Mouse (Mus musculus) limb, embryonic 13.5 days (tissue): Measurements from ENCODE around the gene Tjp2. TPM values are rescaled to one million over a fixed set of nuclear protein-coding genes. Genes with fewer than 3 reads are reported as not detected.

Source experiments
- ATAC-seq: fragments of 200-750 bp; cut with Nextera tagmentation; 2 replicates; pipeline ENCODE4 v1.8.0; 2017; ENCODE audit warnings: low read depth, moderate number of reproducible peaks, moderate TSS enrichment; ENCODE audit not compliant: low FRiP score
- H3K27ac ChIP-seq: fragments of 300-500 bp; sonication (generic); 2 replicates; pipeline ENCODE4 v1.5.1; 2015; ENCODE audit warnings: inconsistent platforms, mild to moderate bottlenecking, moderate library complexity
- H3K27me3 ChIP-seq: fragments of 300-500 bp; sonication (generic); 2 replicates; pipeline ENCODE4 v1.6.1; 2015; ENCODE audit warnings: mild to moderate bottlenecking, inconsistent platforms
- H3K36me3 ChIP-seq: fragments of 300-500 bp; sonication (generic); 2 replicates; pipeline ENCODE4 v1.6.1; 2015; ENCODE audit warnings: inconsistent platforms, mild to moderate bottlenecking, moderate library complexity
- H3K4me1 ChIP-seq: fragments of 300-500 bp; sonication (generic); 2 replicates; pipeline ENCODE4 v1.6.1; 2015; ENCODE audit warnings: inconsistent platforms
- H3K4me2 ChIP-seq: fragments of 300-500 bp; sonication (generic); replicated peaks from 2 replicates; pipeline ENCODE4 v1.6.1; 2015; ENCODE audit warnings: inconsistent platforms, mild to moderate bottlenecking, moderate library complexity
- H3K4me3 ChIP-seq: fragments of 300-500 bp; sonication (generic); 2 replicates; pipeline ENCODE4 v1.5.1; 2015; ENCODE audit warnings: moderate library complexity, mild to moderate bottlenecking, inconsistent platforms
- H3K9ac ChIP-seq: fragments of 300-500 bp; sonication (generic); 2 replicates; pipeline ENCODE4 v1.6.1; 2015; ENCODE audit warnings: mild to moderate bottlenecking, inconsistent platforms
- H3K9me3 ChIP-seq: fragments of 300-500 bp; sonication (generic); 2 replicates; pipeline ENCODE4 v1.6.1; 2016; ENCODE audit warnings: inconsistent platforms
- WGBS: fragments of 180-500 bp; shearing (Covaris S2); methylation state at CpG from one replicate; pipeline ENCODE4 v1.1.7; 2015; 5-methylcytosine and 5-hydroxymethylcytosine counted together
- polyA plus RNA-seq: library from polyadenylated mRNA; unstranded; fragments of >200 nt; fragmentation: Nextera tagmentation; extraction: Ambion mirVana; gene quantifications from 2 replicates; pipeline ENCODE4 v1.2.1, GENCODE M21; 2015

Gene Tjp2
- polyA plus RNA-seq, 1 experiment from 2014 or later = 17.3 TPM

- ATAC-seq = no peak
- 91% methylated on average over 7 of the region's 7 CpGs for WGBS
These were observed 80.8 kb downstream of the Tjp2 start for GRCm38 (mm10) chr19:24144009-24144408.

GRCm38 (mm10) chr19:24142621-24143061 lies 82.2 kb downstream of the Tjp2 start:
- H3K4me3 ChIP-seq = no peak overlapping the region
- no peak for ATAC-seq
- H3K9me3 ChIP-seq = peaks cover 2% of the 10 kb centered on the region; the same call in 1 of the 2 replicates
- H3K4me2 ChIP-seq = no peak overlapping the region
- H3K36me3 ChIP-seq = peaks cover 2% of the 10 kb centered on the region; the same call in 1 of the 2 replicates
- H3K27me3 ChIP-seq = no peaks in the 10 kb centered on the region
- H3K9ac ChIP-seq = no peak overlapping the region
- peaks cover 22% of the 10 kb centered on the region for H3K4me1 ChIP-seq
- no peak overlapping the region for H3K27ac ChIP-seq
- WGBS = 85% methylated on average over 12 of the region's 12 CpGs

More at GRCm38 (mm10) chr19:24144009-24144408, 80.8 kb downstream of the Tjp2 start:
- no peak overlapping the region for H3K4me3 ChIP-seq
- H3K9ac ChIP-seq = no peak overlapping the region
- H3K4me2 ChIP-seq = no peak overlapping the region
- peaks cover 18% of the 10 kb centered on the region for H3K4me1 ChIP-seq
- no peaks in the 10 kb centered on the region for H3K27me3 ChIP-seq
- H3K27ac ChIP-seq = no peak overlapping the region
- peaks cover 4% of the 10 kb centered on the region; the same call in 1 of the 2 replicates for H3K9me3 ChIP-seq
- H3K36me3 ChIP-seq = peaks cover 5% of the 10 kb centered on the region

- H3K9ac ChIP-seq = no peak overlapping the region
- no peak; the same call in 1 of the 2 replicates for ATAC-seq
- H3K4me1 ChIP-seq = peaks cover 25% of the 10 kb centered on the region
- no peaks in the 10 kb centered on the region for H3K9me3 ChIP-seq
- H3K4me2 ChIP-seq = no peak overlapping the region
- peaks cover 6% of the 10 kb centered on the region; the same call in 1 of the 2 replicates for H3K36me3 ChIP-seq
- no peaks in the 10 kb centered on the region for H3K27me3 ChIP-seq
- no peak overlapping the region for H3K27ac ChIP-seq
- no peak overlapping the region for H3K4me3 ChIP-seq
- 62% methylated on average over 3 of the region's 3 CpGs for WGBS
These were observed 84.5 kb downstream of the Tjp2 start for GRCm38 (mm10) chr19:24140298-24140697.

DNA sequence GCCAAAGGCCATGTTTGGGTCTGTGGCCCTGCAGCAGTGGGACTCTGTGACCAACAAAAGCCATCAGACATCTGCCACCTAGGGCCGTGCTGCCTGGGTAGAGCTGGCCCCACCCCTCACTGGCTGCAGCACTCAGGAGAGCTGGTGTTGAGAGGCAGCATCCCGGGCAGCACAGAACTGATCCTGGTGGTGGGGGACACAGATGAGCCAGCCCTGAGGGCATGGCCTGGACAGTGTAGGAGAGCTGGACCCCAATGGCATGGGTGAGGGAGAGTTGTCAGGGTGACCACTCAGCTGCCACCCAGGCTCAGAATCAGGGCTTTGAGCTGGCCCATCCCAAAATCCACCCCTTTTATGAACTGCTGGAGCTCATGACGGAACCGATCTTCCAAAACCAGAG lies 87.4 kb downstream of the Tjp2 start:
- WGBS = 81% methylated on average over 4 of the region's 4 CpGs
- Histone ChIP-seq H3K36me3 (peaks cover 6% of the 10 kb centered on the region; the same call in 1 of the 2 replicates), H3K9me3 (no peaks in the 10 kb centered on the region), H3K27me3 (no peaks in the 10 kb centered on the region), H3K27ac (no peak overlapping the region), H3K4me1 (peaks cover 31% of the 10 kb centered on the region), H3K4me3 (no peak overlapping the region), H3K9ac (no peak overlapping the region), H3K4me2 (no peak overlapping the region)
- ATAC-seq = no peak

- no peaks in the 10 kb centered on the region for H3K27me3 ChIP-seq
These were observed 89.8 kb downstream of the Tjp2 start for GRCm38 (mm10) chr19:24134991-24135390.

DNA sequence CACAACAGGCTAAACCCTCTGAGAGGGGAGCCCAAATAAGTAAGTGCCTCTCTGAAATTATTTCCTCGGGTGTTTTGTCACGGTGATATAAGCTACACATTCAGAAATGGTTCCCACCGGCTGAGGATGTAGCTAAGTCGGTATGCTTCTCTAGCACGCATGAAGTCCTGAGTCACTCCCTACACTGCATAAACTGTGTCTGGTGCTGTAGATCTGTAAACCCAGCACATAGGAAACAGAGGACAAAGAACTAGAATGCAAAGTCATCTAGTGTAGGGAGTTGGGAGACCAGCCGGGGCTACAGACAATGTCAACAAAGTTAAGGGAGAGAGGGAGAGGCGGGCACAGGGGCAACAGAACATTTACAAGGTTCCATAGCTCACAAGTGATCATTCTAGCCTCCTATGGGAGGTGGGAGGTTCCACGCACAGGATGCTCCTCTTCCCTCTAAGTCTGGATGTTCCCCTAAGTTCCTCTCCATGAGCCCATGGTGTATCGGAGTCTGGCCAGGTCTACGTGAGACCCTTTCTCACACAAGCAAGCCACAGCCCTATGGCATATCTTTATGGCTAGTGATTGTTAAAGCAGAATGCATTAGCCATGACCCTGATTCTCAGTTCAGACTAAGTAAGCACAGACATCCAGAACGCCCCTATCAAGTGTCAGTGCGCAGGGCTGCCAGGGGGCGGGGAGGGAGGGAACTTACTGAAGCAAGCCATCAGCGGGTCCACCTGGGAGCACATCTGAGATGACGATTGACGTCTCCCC lies 90.5 kb downstream of the Tjp2 start:
- Histone ChIP-seq H3K4me3 (peak overlapping the region; percentile 31), H3K9me3 (no peaks in the 10 kb centered on the region), H3K36me3 (peaks cover 34% of the 10 kb centered on the region), H3K4me1 (peaks cover 21% of the 10 kb centered on the region), H3K9ac (no peak overlapping the region), H3K27me3 (no peaks in the 10 kb centered on the region), H3K27ac (no peak overlapping the region; the same call in 1 of the 2 replicates), H3K4me2 (peak overlapping the region; percentile 61)
- ATAC-seq = no peak
- WGBS = 66% methylated on average over 16 of the region's 16 CpGs

More at GRCm38 (mm10) chr19:24134991-24135390, 89.8 kb downstream of the Tjp2 start:
- WGBS = 28% methylated on average over 10 of the region's 10 CpGs
- peaks cover 25% of the 10 kb centered on the region for H3K4me1 ChIP-seq
- H3K36me3 ChIP-seq = peaks cover 28% of the 10 kb centered on the region
- no peak overlapping the region for H3K9ac ChIP-seq
- H3K4me2 ChIP-seq = peak overlapping the region; percentile 61
- H3K9me3 ChIP-seq = no peaks in the 10 kb centered on the region
- no peak for ATAC-seq
- no peak overlapping the region for H3K27ac ChIP-seq
- peak overlapping the region; percentile 31 for H3K4me3 ChIP-seq

- Histone ChIP-seq H3K4me2 (no peak overlapping the region), H3K27me3 (no peaks in the 10 kb centered on the region), H3K27ac (no peak overlapping the region), H3K4me3 (no peak overlapping the region), H3K9ac (no peak overlapping the region), H3K9me3 (no peaks in the 10 kb centered on the region), H3K4me1 (no peaks in the 10 kb centered on the region), H3K36me3 (peaks cover 31% of the 10 kb centered on the region)
- ATAC-seq = no peak
- WGBS = 88% methylated on average over 8 of the region's 8 CpGs
These were observed 101.1 kb downstream of the Tjp2 start for GRCm38 (mm10) chr19:24123534-24124290.

GRCm38 (mm10) chr19:24123087-24123486 lies 101.7 kb downstream of the Tjp2 start:
- Histone ChIP-seq H3K27ac (no peak overlapping the region), H3K9me3 (no peaks in the 10 kb centered on the region), H3K27me3 (no peaks in the 10 kb centered on the region), H3K4me2 (no peak overlapping the region), H3K9ac (no peak overlapping the region), H3K36me3 (peaks cover 26% of the 10 kb centered on the region), H3K4me3 (no peak overlapping the region), H3K4me1 (no peaks in the 10 kb centered on the region)
- WGBS = 87% methylated on average over 6 of the region's 6 CpGs
- ATAC-seq = no peak

- WGBS = 87% methylated on average over 9 of the region's 9 CpGs
- ATAC-seq = no peak
- Histone ChIP-seq H3K36me3 (peaks cover 26% of the 10 kb centered on the region), H3K27ac (no peak overlapping the region), H3K9ac (no peak overlapping the region), H3K9me3 (no peaks in the 10 kb centered on the region), H3K4me2 (no peak overlapping the region), H3K27me3 (no peaks in the 10 kb centered on the region), H3K4me1 (no peaks in the 10 kb centered on the region), H3K4me3 (no peak overlapping the region)
These were observed 102.2 kb downstream of the Tjp2 start for GRCm38 (mm10) chr19:24122647-24123046.

DNA sequence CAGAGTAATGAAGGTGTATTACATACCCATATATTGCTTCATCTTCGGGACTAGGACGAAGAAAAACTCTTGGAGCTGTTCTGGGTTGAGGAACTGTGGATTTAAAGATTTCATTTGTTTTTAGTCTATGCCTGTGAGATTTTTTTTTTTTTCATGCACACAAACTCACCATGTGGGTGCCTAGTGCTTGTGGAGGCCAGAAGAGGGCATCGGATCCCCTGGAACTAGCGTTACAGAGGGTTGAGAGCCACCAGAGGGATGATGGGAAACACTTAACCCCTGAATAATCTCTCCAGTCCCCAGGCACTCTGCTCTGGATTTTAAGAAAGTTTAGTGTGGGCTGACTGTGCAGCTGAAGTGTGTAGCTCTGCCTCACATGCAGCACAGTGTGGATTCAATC lies 104.0 kb downstream of the Tjp2 start:
- Histone ChIP-seq H3K4me1 (no peaks in the 10 kb centered on the region), H3K27ac (no peak overlapping the region), H3K9me3 (no peaks in the 10 kb centered on the region), H3K27me3 (no peaks in the 10 kb centered on the region), H3K36me3 (peaks cover 32% of the 10 kb centered on the region), H3K4me3 (no peak overlapping the region), H3K4me2 (no peak overlapping the region), H3K9ac (no peak overlapping the region)
- no peak for ATAC-seq
- WGBS = 75% methylated on average over 4 of the region's 4 CpGs

DNA sequence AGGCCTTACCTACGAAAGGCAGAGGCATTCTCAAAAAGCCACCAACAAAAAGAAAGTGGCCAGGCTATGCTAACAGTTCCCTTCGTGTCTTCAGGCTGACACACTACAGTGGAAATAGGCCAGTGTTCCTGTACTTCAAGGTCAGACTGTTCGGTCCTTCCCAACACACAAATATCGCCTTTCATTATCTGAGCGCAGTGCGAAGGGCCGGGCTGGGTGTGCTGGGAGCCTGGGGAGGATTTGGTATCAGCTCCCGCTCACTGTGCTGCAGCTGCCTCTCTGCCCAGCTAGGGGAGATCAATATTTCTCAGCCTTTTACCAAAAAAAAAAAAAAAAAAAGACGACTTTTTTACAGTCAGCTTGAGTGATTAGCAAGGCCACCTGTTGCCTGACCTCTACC lies 106.1 kb downstream of the Tjp2 start:
- Histone ChIP-seq H3K27me3 (no peaks in the 10 kb centered on the region), H3K9ac (no peak overlapping the region), H3K4me1 (no peaks in the 10 kb centered on the region), H3K4me3 (no peak overlapping the region), H3K9me3 (no peaks in the 10 kb centered on the region), H3K36me3 (peaks cover 38% of the 10 kb centered on the region), H3K27ac (no peak overlapping the region), H3K4me2 (no peak overlapping the region)
- WGBS = 70% methylated on average over 9 of the region's 9 CpGs
- ATAC-seq = no peak

DNA sequence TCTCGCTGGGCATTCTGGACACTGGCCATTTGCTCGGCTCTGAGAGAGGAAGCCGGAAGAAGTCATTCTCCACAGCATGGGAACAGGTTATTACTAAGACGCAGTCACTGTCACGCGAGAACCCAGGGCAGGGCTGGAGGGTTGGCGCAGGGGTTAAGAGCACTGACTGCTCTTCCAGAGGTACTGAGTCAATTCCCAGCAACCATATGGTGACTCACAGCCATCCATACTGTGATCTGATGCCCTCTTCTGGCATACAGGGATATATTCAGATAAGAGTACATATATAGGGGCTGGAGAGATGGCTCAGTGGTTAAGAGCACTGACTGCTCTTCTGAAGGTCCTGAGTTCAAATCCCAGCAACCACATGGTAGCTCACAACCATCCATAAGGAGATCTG lies 113.2 kb downstream of the Tjp2 start:
- Histone ChIP-seq H3K4me3 (no peak overlapping the region), H3K4me2 (no peak overlapping the region), H3K27me3 (no peaks in the 10 kb centered on the region), H3K36me3 (peaks cover 66% of the 10 kb centered on the region), H3K9ac (no peak overlapping the region), H3K9me3 (0 out of 2 replicates have a peak, but pooled peaks cover 5% of the 10 kb centered on the region), H3K4me1 (no peaks in the 10 kb centered on the region), H3K27ac (no peak overlapping the region)
- no peak for ATAC-seq
- WGBS = 97% methylated on average over 7 of the region's 7 CpGs
